Mouse (Mus musculus) spleen, adult 18-20 months (tissue): ENCODE data around the gene Btbd17.
A peak's percentile ranks its signal among the peaks of the same experiment; 100 is the strongest.

Experiments
- DNase-seq, 2 experiments: peaks; one replicate each; pipeline ENCODE4 v3.0.0; 2022; ENCODE audit warnings: mixed read lengths in 2 of 2

The Btbd17 gene

GRCm38 (mm10) chr11:114795848-114796322, at the start of gene Btbd17:
Gene Btbd17 (minus strand): TSS chr11:114795945.
- DNase-seq = no peak

GRCm38 (mm10) chr11:114844464-114845220, 48.9 kb upstream of the Btbd17 start:
- no peak for DNase-seq

GRCm38 (mm10) chr11:114843818-114844463, 48.2 kb upstream of the Btbd17 start:
- no peak for DNase-seq

- DNase-seq = no peak
Measured at GRCm38 (mm10) chr11:114833166-114833565, 37.4 kb upstream of the Btbd17 start.

- DNase-seq = no peak
Measured at GRCm38 (mm10) chr11:114830433-114830773, 34.7 kb upstream of the Btbd17 start.

- DNase-seq = no peak
Measured at GRCm38 (mm10) chr11:114829499-114830432, 34.0 kb upstream of the Btbd17 start.

GRCm38 (mm10) chr11:114826686-114827085, 30.9 kb upstream of the Btbd17 start:
- DNase-seq = no peak

- no peak for DNase-seq
Measured at GRCm38 (mm10) chr11:114823199-114823725, 27.5 kb upstream of the Btbd17 start.

- DNase-seq = no peak
Measured at GRCm38 (mm10) chr11:114822727-114823126, 27.0 kb upstream of the Btbd17 start.

- DNase-seq = no peak
Measured at GRCm38 (mm10) chr11:114821325-114821724, 25.6 kb upstream of the Btbd17 start.

GRCm38 (mm10) chr11:114820444-114820843, 24.7 kb upstream of the Btbd17 start:
- DNase-seq = no peak

GRCm38 (mm10) chr11:114819110-114819509, 23.4 kb upstream of the Btbd17 start:
- DNase-seq = no peak

GRCm38 (mm10) chr11:114818185-114818584, 22.4 kb upstream of the Btbd17 start:
- DNase-seq = no peak

- no peak for DNase-seq
Measured at GRCm38 (mm10) chr11:114816934-114817333, 21.2 kb upstream of the Btbd17 start.

- DNase-seq = no peak
Measured at GRCm38 (mm10) chr11:114814873-114815592, 19.3 kb upstream of the Btbd17 start.

- peak; percentile 74 to 92 for DNase-seq
Measured at GRCm38 (mm10) chr11:114812731-114813240, 17.0 kb upstream of the Btbd17 start.

GRCm38 (mm10) chr11:114810344-114810743, 14.6 kb upstream of the Btbd17 start:
- DNase-seq = no peak

- no peak for DNase-seq
Measured at GRCm38 (mm10) chr11:114809371-114809770, 13.6 kb upstream of the Btbd17 start.

GRCm38 (mm10) chr11:114807686-114808427, 12.1 kb upstream of the Btbd17 start:
- DNase-seq = no peak

- DNase-seq = no peak
Measured at GRCm38 (mm10) chr11:114807025-114807424, 11.3 kb upstream of the Btbd17 start.

- DNase-seq = no peak
Measured at GRCm38 (mm10) chr11:114803990-114804389, 8.2 kb upstream of the Btbd17 start.
